Mouse (Mus musculus) cortical plate, adult 2 months (tissue): Measurements from ENCODE around the gene Bfsp1.

ENCODE experiments used
- CTCF ChIP-seq: fragments of 200-500 bp; IDR thresholded peaks from 2 replicates; pipeline ENCODE4 v1.5.1; 2011; ENCODE audit warnings: mild to moderate bottlenecking, control low read depth, low read length; ENCODE audit not compliant: insufficient read depth; ENCODE audit errors: extremely low read depth
- POLR2A ChIP-seq: fragments of 200-500 bp; IDR thresholded peaks from 2 replicates; pipeline ENCODE4 v1.6.1; 2011; ENCODE audit warnings: mild to moderate bottlenecking, low read length, control low read depth; ENCODE audit not compliant: insufficient read depth; ENCODE audit errors: extremely low read depth

DNA sequence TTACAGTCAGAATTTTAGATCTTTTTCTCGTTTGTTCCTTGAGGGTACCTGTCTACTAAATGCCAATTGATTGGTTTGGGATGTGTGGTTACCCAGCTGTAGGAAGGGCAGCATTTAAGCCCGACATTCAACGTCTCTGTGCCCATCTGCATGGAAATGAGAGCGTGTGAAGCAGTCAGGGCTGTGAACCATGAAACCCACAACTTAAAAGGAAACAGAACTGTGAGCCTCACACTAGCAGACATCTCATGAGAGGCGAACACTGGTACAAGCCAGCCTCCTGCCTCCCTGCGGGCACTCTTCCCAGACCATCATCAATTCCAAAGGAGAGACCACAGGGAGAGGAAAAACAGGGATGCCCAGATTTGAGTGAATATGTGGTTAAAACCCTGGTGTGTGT is 22.1 kb downstream of the Bfsp1 start:
- TF ChIP-seq POLR2A (no peak), CTCF (no peak)
